Mouse (Mus musculus) myocyte (in vitro differentiated cells): ENCODE data around the gene Mbnl2.

ENCODE experiments used
- CEBPB ChIP-seq: IDR thresholded peaks from 2 replicates; pipeline ENCODE4 v1.6.1; 2011; ENCODE audit warnings: mild to moderate bottlenecking, moderate library complexity; ENCODE audit not compliant: poor library complexity, insufficient read depth, severe bottlenecking
- MAX ChIP-seq: IDR thresholded peaks from one replicate; pipeline ENCODE4 v1.6.1; 2011; ENCODE audit warnings: low read depth, mild to moderate bottlenecking, control low read depth
- MYOG ChIP-seq, 3 experiments: IDR thresholded peaks; one replicate each; pipeline ENCODE4 v1.6.1; 2011; ENCODE audit warnings: control low read depth in 2 of 3, low read depth in 2 of 3, mild to moderate bottlenecking in 2 of 3; ENCODE audit not compliant: insufficient read length in 2 of 3, control insufficient read depth in 1 of 3, insufficient read depth in 1 of 3
- POLR2A ChIP-seq: IDR thresholded peaks from one replicate; pipeline ENCODE4 v1.6.1; 2011; ENCODE audit warnings: low read depth, mild to moderate bottlenecking, control low read depth, moderate library complexity; ENCODE audit not compliant: insufficient read length
- USF1 ChIP-seq: IDR thresholded peaks from one replicate; pipeline ENCODE4 v1.6.1; 2011; ENCODE audit warnings: low read depth, mild to moderate bottlenecking, control low read depth, moderate library complexity

- TF ChIP-seq POLR2A (no peak), CEBPB (no peak), USF1 (no peak), MYOG (IDR thresholded peaks at IDR 0.05; ENCODE audit: control insufficient read depth in 1 of 3, insufficient read depth in 1 of 3, insufficient read length in 2 of 3, low read depth in 2 of 3) (no peak), MAX (no peak)
Observed at GRCm38 (mm10) chr14:120337731-120338462, 62.4 kb downstream of the Mbnl2 start.
